Mouse (Mus musculus) myocyte (in vitro differentiated cells): ENCODE data around the gene Myrfl.

Experiments used
- POLR2A ChIP-seq: IDR thresholded peaks from one replicate; pipeline ENCODE4 v1.6.1; 2011; ENCODE audit warnings: low read depth, mild to moderate bottlenecking, control low read depth, moderate library complexity; ENCODE audit not compliant: insufficient read length
- POLR2AphosphoS2 ChIP-seq: IDR thresholded peaks from one replicate; pipeline ENCODE4 v1.6.1; 2011; ENCODE audit warnings: low read depth, control low read depth; ENCODE audit not compliant: insufficient read length
- USF1 ChIP-seq: IDR thresholded peaks from one replicate; pipeline ENCODE4 v1.6.1; 2011; ENCODE audit warnings: low read depth, mild to moderate bottlenecking, control low read depth, moderate library complexity

GRCm38 (mm10) chr10:116777947-116778346 is 118.8 kb downstream of the Myrfl start:
- TF ChIP-seq USF1 (no peak), POLR2AphosphoS2 (no peak), POLR2A (no peak)
